Mouse (Mus musculus): ENCODE measurements around the gene Oip5.
"Not testable (repeated sequence)": the region's sequence is repeated elsewhere in the genome, so short reads cannot be mapped to it uniquely, and the experiment has no call there.

The Oip5 gene

GRCm38 (mm10) chr2:119618199-119618982 is at the start of gene Oip5, which contains the start of gene Nusap1:
Oip5 (minus strand) TSS chr2:119618469.
Nusap1 (plus strand) TSS chr2:119618298.
- DNase-seq (ENCODE audit: low read depth, low spot score): peak; percentile 98

GRCm38 (mm10) chr2:119665744-119666143 is 47.5 kb upstream of the Oip5 start:
- DNase-seq (ENCODE audit: low read depth, low spot score): not testable (repeated sequence)

GRCm38 (mm10) chr2:119662220-119663182 is 44.2 kb upstream of the Oip5 start, which contains the start of gene Ndufaf1:
Ndufaf1 (minus strand) TSS chr2:119662827.
- peak; percentile 81 for DNase-seq (ENCODE audit: low read depth, low spot score)

- no peak for DNase-seq (ENCODE audit: low read depth, low spot score)
These were observed 26.0 kb upstream of the Oip5 start for GRCm38 (mm10) chr2:119644254-119644653.

- DNase-seq (ENCODE audit: low read depth, low spot score): no peak
These were observed 23.1 kb upstream of the Oip5 start for GRCm38 (mm10) chr2:119641214-119641912.

- DNase-seq (ENCODE audit: low read depth, low spot score): no peak
These were observed 18.5 kb upstream of the Oip5 start for GRCm38 (mm10) chr2:119636781-119637180.

GRCm38 (mm10) chr2:119621302-119621701 is 3.0 kb upstream of the Oip5 start:
- no peak for DNase-seq (ENCODE audit: low read depth, low spot score)

- not testable (repeated sequence) for DNase-seq (ENCODE audit: low read depth, low spot score)
These were observed 733 bp upstream of the Oip5 start for GRCm38 (mm10) chr2:119619002-119619401.

GRCm38 (mm10) chr2:119617841-119618198 is 449 bp downstream of the Oip5 start:
- no peak for DNase-seq (ENCODE audit: low read depth, low spot score)

- DNase-seq (ENCODE audit: low read depth, low spot score): no peak
These were observed 11.2 kb downstream of the Oip5 start for GRCm38 (mm10) chr2:119607023-119607422.

GRCm38 (mm10) chr2:119605361-119605973 is 12.8 kb downstream of the Oip5 start:
- no peak for DNase-seq (ENCODE audit: low read depth, low spot score)

GRCm38 (mm10) chr2:119603909-119604308 is 14.4 kb downstream of the Oip5 start:
- DNase-seq (ENCODE audit: low read depth, low spot score): no peak

GRCm38 (mm10) chr2:119602488-119602887 is 15.8 kb downstream of the Oip5 start:
- no peak for DNase-seq (ENCODE audit: low read depth, low spot score)

GRCm38 (mm10) chr2:119601575-119601974 is 16.7 kb downstream of the Oip5 start:
- not testable (repeated sequence) for DNase-seq (ENCODE audit: low read depth, low spot score)

- DNase-seq (ENCODE audit: low read depth, low spot score): no peak
These were observed 17.2 kb downstream of the Oip5 start for GRCm38 (mm10) chr2:119601027-119601426.

- DNase-seq (ENCODE audit: low read depth, low spot score): no peak
These were observed 21.4 kb downstream of the Oip5 start for GRCm38 (mm10) chr2:119596781-119597330.

GRCm38 (mm10) chr2:119595308-119595707 is 23.0 kb downstream of the Oip5 start:
- DNase-seq (ENCODE audit: low read depth, low spot score): no peak

- DNase-seq (ENCODE audit: low read depth, low spot score): peak; percentile 98
These were observed 23.9 kb downstream of the Oip5 start for GRCm38 (mm10) chr2:119594113-119594981.

- DNase-seq (ENCODE audit: low read depth, low spot score): no peak
These were observed 24.5 kb downstream of the Oip5 start for GRCm38 (mm10) chr2:119593765-119594112.

GRCm38 (mm10) chr2:119591247-119591646 is 27.0 kb downstream of the Oip5 start:
- peak; percentile 14 for DNase-seq (ENCODE audit: low read depth, low spot score)
